Mouse (Mus musculus) midbrain, embryonic 10.5 days (tissue): ENCODE data around the gene Tyrp1. TPM values are rescaled to one million over a fixed set of nuclear protein-coding genes. Genes with fewer than 3 reads are reported as not detected.

Experiments used
- polyA plus RNA-seq: library from polyadenylated mRNA; unstranded; fragments of >200 nt; fragmentation: Nextera tagmentation; extraction: Ambion mirVana; gene quantifications from 2 replicates; pipeline ENCODE4 v1.2.1, GENCODE M21; 2016

Tyrp1 gene
- polyA plus RNA-seq, 1 experiment from 2014 or later = 0.31 TPM

Other genes starting within 250 kb of the Tyrp1 start
- gene Lurap1l, start 76.5 kb downstream of the Tyrp1 start, polyA plus RNA-seq = 2.4 and 3.0 TPM in 2 replicates